Mouse (Mus musculus) liver, postnatal 0 days (tissue): ENCODE results near the gene Snrnp27. TPM values are rescaled to one million over a fixed set of nuclear protein-coding genes. Genes with fewer than 3 reads are reported as not detected.

ENCODE experiments used
- ATAC-seq: fragments of 200-750 bp; cut with Nextera tagmentation; 2 replicates; pipeline ENCODE4 v1.8.0; 2017; ENCODE audit warnings: mild to moderate bottlenecking, moderate library complexity
- DNase-seq: peaks from one replicate; pipeline ENCODE4 v3.0.0-alpha.2; 2016
- H3K27ac ChIP-seq: fragments of 300-500 bp; sonication (generic); 2 replicates; pipeline ENCODE4 v1.5.1; 2014; ENCODE audit warnings: antibody characterized with exemption, moderate library complexity, mild to moderate bottlenecking, low read depth
- H3K27me3 ChIP-seq: fragments of 300-500 bp; sonication (generic); 2 replicates; pipeline ENCODE4 v1.6.1; 2014; ENCODE audit warnings: low read length, control low read depth, mixed read lengths; ENCODE audit not compliant: insufficient read depth
- H3K36me3 ChIP-seq: fragments of 300-500 bp; sonication (generic); replicated peaks from 2 replicates; pipeline ENCODE4 v1.6.1; 2014; ENCODE audit warnings: mild to moderate bottlenecking, control low read depth, low read length, moderate library complexity, mixed read lengths; ENCODE audit not compliant: insufficient read depth
- H3K4me1 ChIP-seq: fragments of 300-500 bp; sonication (generic); 2 replicates; pipeline ENCODE4 v1.6.1; 2014; ENCODE audit warnings: antibody characterized with exemption, mild to moderate bottlenecking, control low read depth; ENCODE audit not compliant: insufficient read depth
- H3K4me2 ChIP-seq: fragments of 300-500 bp; sonication (generic); 2 replicates; pipeline ENCODE4 v1.6.1; 2014; ENCODE audit warnings: low read depth, mild to moderate bottlenecking, low read length, moderate library complexity, mixed read lengths
- H3K4me3 ChIP-seq: fragments of 300-500 bp; sonication (generic); 2 replicates; pipeline ENCODE4 v1.5.1; 2014; ENCODE audit warnings: low read depth, low read length
- H3K9ac ChIP-seq: fragments of 300-500 bp; sonication (generic); replicated peaks from 2 replicates; pipeline ENCODE4 v1.6.1; 2014; ENCODE audit warnings: mild to moderate bottlenecking, moderate library complexity
- H3K9me3 ChIP-seq: fragments of 300-500 bp; sonication (generic); 2 replicates; pipeline ENCODE4 v1.6.1; 2016; ENCODE audit warnings: mild to moderate bottlenecking, control low read depth, low read length, mixed read lengths
- CTCF ChIP-seq: sonication (generic); IDR thresholded peaks from 2 replicates; pipeline ENCODE4 v1.5.1; 2016; ENCODE audit warnings: antibody characterized with exemption, low read depth
- EP300 ChIP-seq: IDR thresholded peaks from 2 replicates; pipeline ENCODE4 v1.6.1; 2016; ENCODE audit warnings: antibody characterized with exemption, low read depth, mild to moderate bottlenecking
- WGBS: fragments of 180-500 bp; shearing (Covaris S2); extraction: QIAGEN DNeasy Blood & Tissue Kit; methylation state at CpG from one replicate; pipeline ENCODE4 v1.1.7; 2014; ENCODE audit not compliant: insufficient replicate concordance; 5-methylcytosine and 5-hydroxymethylcytosine counted together
- polyA plus RNA-seq: library from polyadenylated mRNA; unstranded; fragments of >200 nt; fragmentation: Nextera tagmentation; extraction: Ambion mirVana; gene quantifications from 2 replicates; pipeline ENCODE4 v1.2.1, GENCODE M21; 2015

The Snrnp27 gene
- polyA plus RNA-seq, 1 experiment from 2014 or later: 41.1 TPM

DNA sequence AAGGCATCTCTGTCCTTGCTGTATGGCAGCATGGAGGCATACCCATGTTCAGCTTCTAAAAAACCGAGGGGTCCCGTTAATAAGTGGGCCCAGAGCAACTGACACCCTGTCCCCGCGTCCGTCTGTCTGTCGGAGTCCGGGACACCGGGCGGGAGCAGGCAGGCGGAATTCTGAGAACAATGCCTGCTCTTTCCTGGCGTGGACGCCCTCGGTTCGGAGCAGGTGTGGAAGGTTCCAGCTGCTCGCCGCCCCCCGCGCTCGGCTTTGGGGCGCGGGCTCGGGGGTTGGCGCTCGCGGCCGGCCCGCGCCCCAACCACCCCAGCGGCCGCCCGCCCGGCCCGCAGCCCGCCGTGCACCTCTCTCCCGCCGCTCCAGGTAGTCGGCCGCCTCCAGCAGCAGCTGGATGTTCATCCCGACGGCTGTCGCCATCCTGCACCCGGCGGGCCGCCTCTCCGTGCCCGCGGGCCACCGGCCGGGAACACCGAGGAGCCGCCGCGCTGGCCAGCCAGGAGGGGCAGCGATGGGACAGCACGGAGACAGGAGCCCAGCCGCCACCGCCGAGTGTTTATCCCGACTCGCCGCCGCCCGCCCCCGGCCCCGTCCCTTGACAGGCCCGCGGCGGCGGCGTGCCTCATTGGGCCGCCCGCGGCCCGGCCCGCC lies 15.6 kb downstream of the Snrnp27 start, which contains the start of gene Mxd1:
Mxd1 (minus strand) TSS at position 582 of the 660 bp plus-strand sequence.
- TF ChIP-seq EP300: no peak
- TF ChIP-seq CTCF: no peak
- Histone ChIP-seq H3K4me1 (peaks cover 32% of the 10 kb centered on the region), H3K4me2 (peak within 1 kb of the TSS; percentile 83), H3K9me3 (no peaks in the 10 kb centered on the region), H3K27ac (peak within 1 kb of the TSS; percentile 94), H3K9ac (peak within 1 kb of the TSS; percentile 86), H3K27me3 (no peaks in the 10 kb centered on the region), H3K36me3 (peaks cover 58% of the 10 kb centered on the region), H3K4me3 (peak within 1 kb of the TSS; percentile 89)
- ATAC-seq (peak; percentile 2), DNase-seq (no peak)
- WGBS: under 1% methylated on average over 49 of the region's 76 CpGs

DNA sequence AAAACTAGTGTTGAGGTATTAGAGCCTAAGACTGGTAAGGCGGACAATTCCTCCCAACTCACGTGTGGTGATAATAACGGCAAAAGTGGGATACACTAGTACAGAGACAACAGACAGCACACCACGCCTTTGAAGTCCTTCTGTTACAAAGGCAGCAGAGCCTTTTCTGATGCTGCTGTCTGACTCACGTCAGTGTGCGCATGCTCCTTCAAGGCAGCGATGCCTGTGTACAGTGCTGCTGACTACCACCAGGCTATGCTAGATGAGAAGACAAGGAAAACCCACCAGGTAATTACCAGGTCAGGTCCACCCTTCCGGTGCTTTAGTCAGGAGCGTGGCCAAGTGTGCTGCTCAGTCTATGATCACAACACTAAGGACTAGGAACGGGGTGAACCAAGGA lies 17.3 kb downstream of the Snrnp27 start:
- DNase-seq (no peak), ATAC-seq (no peak)
- H3K36me3 ChIP-seq: peaks cover 63% of the 10 kb centered on the region

DNA sequence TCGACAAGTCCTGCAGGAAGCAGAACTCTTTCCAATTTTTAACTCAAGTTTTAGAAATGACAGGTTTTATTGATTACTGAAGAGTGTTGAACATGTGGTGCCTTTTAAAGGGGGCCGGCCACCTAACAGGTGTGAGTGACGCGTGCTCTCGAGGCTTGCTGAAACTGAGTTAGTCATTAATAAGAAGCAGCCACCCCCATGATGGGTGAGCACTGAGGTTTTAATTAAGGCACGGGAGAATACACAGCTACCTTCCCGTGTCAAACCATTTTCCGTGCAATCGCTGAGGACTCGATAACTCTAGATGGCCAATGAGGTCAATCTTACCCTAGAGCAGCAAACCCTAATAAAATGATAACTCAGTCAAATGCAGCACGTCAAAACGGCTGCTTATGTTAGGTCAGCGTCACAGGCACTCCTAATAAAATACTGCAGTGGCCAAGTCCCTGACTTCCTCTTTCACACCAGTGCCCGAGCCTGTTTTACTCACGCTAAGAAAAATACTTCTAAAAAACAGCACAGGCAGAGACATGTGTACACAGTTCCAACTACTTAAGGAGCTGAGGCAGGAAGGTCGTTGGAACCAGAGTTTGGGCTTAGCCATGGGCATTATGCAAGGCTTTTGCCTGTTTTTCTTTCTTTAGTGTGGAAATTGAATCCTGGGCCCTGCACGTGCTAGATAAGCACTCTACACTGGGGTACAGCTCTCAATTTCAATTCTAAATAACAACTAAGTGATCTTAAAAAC lies 18.6 kb downstream of the Snrnp27 start:
- H3K27me3 ChIP-seq: no peaks in the 10 kb centered on the region
- no peaks in the 10 kb centered on the region for H3K9me3 ChIP-seq
- TF ChIP-seq EP300: no peak
- TF ChIP-seq CTCF: no peak
- 51% methylated on average over 17 of the region's 17 CpGs for WGBS
- H3K9ac ChIP-seq: peak overlapping the region; percentile 86
- no peak for ATAC-seq
- peak overlapping the region; percentile 89 for H3K4me3 ChIP-seq
- H3K36me3 ChIP-seq: peaks cover 68% of the 10 kb centered on the region
- DNase-seq: no peak
- H3K4me1 ChIP-seq: peaks cover 38% of the 10 kb centered on the region
- peak overlapping the region; percentile 75 for H3K4me2 ChIP-seq
- peak overlapping the region; percentile 69 for H3K27ac ChIP-seq

More for the DNA sequence above, 17.3 kb downstream of the Snrnp27 start:
- Histone ChIP-seq H3K9ac (peak overlapping the region; percentile 86), H3K4me1 (peaks cover 32% of the 10 kb centered on the region), H3K4me2 (peak overlapping the region; percentile 75), H3K4me3 (peak overlapping the region; percentile 89), H3K27me3 (no peaks in the 10 kb centered on the region), H3K27ac (peak overlapping the region; percentile 69; the same call in 1 of the 2 replicates), H3K9me3 (no peaks in the 10 kb centered on the region)
- WGBS: 89% methylated on average over 10 of the region's 10 CpGs
- TF ChIP-seq EP300 (no peak), CTCF (no peak)

DNA sequence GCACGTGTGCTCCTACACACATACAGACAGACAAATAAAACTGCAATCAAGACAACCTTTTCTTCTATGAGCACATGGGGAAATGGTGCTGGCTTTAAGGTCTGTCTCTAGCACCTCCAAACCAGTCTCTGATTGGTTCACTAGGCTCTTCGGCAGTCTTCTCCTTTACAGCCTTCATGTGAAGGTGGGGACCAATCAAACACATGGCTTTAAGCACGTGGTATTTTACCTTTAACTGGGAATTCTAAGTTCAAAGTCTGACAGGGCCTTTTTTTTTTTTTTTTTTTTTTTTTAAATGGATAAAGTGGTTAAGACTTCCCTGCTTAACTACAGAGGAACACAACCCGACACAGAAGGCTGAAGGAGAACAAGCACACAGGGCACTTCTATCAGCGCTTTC lies 19.2 kb downstream of the Snrnp27 start:
- H3K27ac ChIP-seq: no peak overlapping the region
- peak overlapping the region; percentile 75 for H3K4me2 ChIP-seq
- peaks cover 70% of the 10 kb centered on the region for H3K36me3 ChIP-seq
- no peaks in the 10 kb centered on the region for H3K27me3 ChIP-seq
- TF ChIP-seq EP300: no peak
- no peak for TF ChIP-seq CTCF
- H3K9ac ChIP-seq: peak overlapping the region; percentile 86
- H3K9me3 ChIP-seq: no peaks in the 10 kb centered on the region
- ATAC-seq (no peak), DNase-seq (no peak)
- H3K4me1 ChIP-seq: peaks cover 40% of the 10 kb centered on the region
- 70% methylated on average over 5 of the region's 5 CpGs for WGBS
- peak overlapping the region; percentile 89 for H3K4me3 ChIP-seq

DNA sequence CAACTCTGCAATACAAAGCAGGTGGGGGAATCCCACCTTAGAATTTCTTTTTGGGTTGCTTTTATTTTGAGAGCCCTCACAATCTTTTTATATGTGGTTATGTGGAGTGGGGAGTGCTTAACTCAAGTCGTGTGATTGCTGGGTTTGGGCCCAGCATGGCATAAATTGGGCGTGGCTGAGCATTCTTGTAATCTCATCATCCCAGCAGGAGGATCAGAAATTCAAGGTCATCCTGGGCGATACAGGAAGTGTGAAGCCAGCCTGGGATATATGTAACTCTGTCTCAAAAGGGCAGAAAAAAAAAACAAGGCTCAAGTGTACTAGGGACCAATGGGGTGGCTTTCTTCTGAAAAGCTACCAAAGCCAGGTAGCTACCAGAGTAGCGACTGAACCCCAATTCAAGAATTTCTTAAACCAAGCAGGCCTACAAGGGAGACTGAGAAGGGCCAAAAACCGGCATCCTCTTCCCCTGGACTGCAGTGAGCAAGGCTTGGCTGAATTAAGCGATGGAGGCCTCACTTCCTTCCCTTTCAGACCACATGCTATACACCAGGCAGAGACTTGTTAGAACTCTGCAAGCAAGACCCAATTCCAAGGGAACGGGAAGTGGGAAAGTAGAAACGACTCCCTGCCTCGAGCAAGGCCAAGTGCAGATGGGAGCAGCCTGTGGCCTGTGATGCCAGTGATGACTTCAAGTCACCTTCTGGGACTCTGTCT lies 24.0 kb downstream of the Snrnp27 start:
- TF ChIP-seq EP300: peak; percentile 90
- no peak for TF ChIP-seq CTCF
- Histone ChIP-seq H3K27ac (peak overlapping the region; percentile 84), H3K27me3 (no peaks in the 10 kb centered on the region), H3K4me3 (no peak overlapping the region), H3K4me2 (peak overlapping the region; percentile 34), H3K36me3 (peaks cover 83% of the 10 kb centered on the region), H3K4me1 (peaks cover 25% of the 10 kb centered on the region), H3K9me3 (no peaks in the 10 kb centered on the region), H3K9ac (peak overlapping the region; percentile 3; the same call in 1 of the 2 replicates)
- 41% methylated on average over 9 of the region's 9 CpGs for WGBS
- DNase-seq (peak; percentile 59), ATAC-seq (peak; percentile 94)

DNA sequence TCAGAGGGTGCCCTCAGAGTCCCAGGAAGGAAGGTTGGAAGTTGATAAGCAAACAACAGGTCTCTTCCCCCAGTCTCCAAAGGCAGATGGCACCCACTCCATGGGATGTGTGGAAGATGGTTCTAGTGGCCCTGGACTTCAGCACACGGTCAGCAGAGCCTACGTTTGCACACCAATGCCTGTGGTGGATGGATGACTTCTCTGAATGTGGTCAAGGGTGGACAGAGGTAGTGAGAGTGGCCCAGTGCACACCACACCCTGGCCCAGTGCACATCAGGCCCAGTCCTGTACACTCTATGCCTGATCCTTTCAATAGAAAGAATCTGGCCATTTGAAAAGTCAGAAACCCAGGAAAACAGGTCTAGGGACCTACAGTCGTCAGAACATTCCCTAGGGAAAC lies 25.8 kb downstream of the Snrnp27 start:
- Histone ChIP-seq H3K36me3 (peaks cover 77% of the 10 kb centered on the region), H3K4me1 (peaks cover 21% of the 10 kb centered on the region), H3K27me3 (no peaks in the 10 kb centered on the region), H3K9me3 (no peaks in the 10 kb centered on the region), H3K9ac (no peak overlapping the region), H3K4me2 (no peak overlapping the region), H3K4me3 (no peak overlapping the region), H3K27ac (no peak overlapping the region)
- DNase-seq: no peak
- TF ChIP-seq CTCF (no peak), EP300 (no peak)
- no peak for ATAC-seq
- WGBS: 89% methylated on average over 3 of the region's 3 CpGs
